Mouse (Mus musculus) left cerebral cortex, postnatal 25 days (tissue): ENCODE results near the gene Ptprm. TPM values are rescaled to one million over a fixed set of nuclear protein-coding genes. Genes with fewer than 3 reads are reported as not detected.

Experiments
- DNase-seq, 2 experiments: peaks; one replicate each; pipeline ENCODE4 v3.0.0; 2022; ENCODE audit warnings: low spot score in 2 of 2, mixed read lengths in 1 of 2
- intact Hi-C: fragments of 180-260 bp; cut with DNase I; formaldehyde crosslinking; loops from one replicate; pipeline ENCODE4 v1.15.1; 2025
- total RNA-seq, 2 experiments: library from RNA; stranded (reverse); gene quantifications; 2 replicates each; pipeline ENCODE4 v1.2.3; 2021

Ptprm gene
- total RNA-seq, 2 experiments from 2014 or later: 31.6 to 37.3 TPM

- DNase-seq: no peak
- intact Hi-C loops: no loop called here
Observed at GRCm38 (mm10) chr17:66959815-66960214, 394.4 kb downstream of the Ptprm start.

GRCm38 (mm10) chr17:66958766-66959165 lies 395.5 kb downstream of the Ptprm start:
- intact Hi-C loops: no loop called here
- DNase-seq: no peak

- intact Hi-C loops: no loop called here
- peak; percentile 13 to 47 for DNase-seq
Observed at GRCm38 (mm10) chr17:66944498-66944897, 409.8 kb downstream of the Ptprm start.

GRCm38 (mm10) chr17:66943539-66943938 lies 410.7 kb downstream of the Ptprm start:
- intact Hi-C loops: loop anchor here (1.0 to 2.0 kb wide), 2 partner anchors 30 to 69 kb away; no protein-coding TSS in a partner anchor
- DNase-seq: peak; percentile 23 to 80

- intact Hi-C loops: no loop called here
- DNase-seq: no peak
Observed at GRCm38 (mm10) chr17:66925611-66926010, 428.6 kb downstream of the Ptprm start.

GRCm38 (mm10) chr17:66914696-66915095 lies 439.6 kb downstream of the Ptprm start:
- DNase-seq: no peak
- intact Hi-C loops: no loop called here

GRCm38 (mm10) chr17:66912533-66912932 lies 441.7 kb downstream of the Ptprm start:
- no peak for DNase-seq
- intact Hi-C loops: no loop called here

GRCm38 (mm10) chr17:66912120-66912519 lies 442.1 kb downstream of the Ptprm start:
- DNase-seq: no peak
- intact Hi-C loops: no loop called here

GRCm38 (mm10) chr17:66909901-66910300 lies 444.4 kb downstream of the Ptprm start:
- DNase-seq: no peak
- intact Hi-C loops: no loop called here

- intact Hi-C loops: no loop called here
- DNase-seq: no peak
Observed at GRCm38 (mm10) chr17:66908921-66909320, 445.3 kb downstream of the Ptprm start.

GRCm38 (mm10) chr17:66894181-66894580 lies 460.1 kb downstream of the Ptprm start:
- no peak for DNase-seq
- intact Hi-C loops: no loop called here

GRCm38 (mm10) chr17:66891916-66892315 lies 462.3 kb downstream of the Ptprm start:
- DNase-seq: no peak
- intact Hi-C loops: no loop called here

GRCm38 (mm10) chr17:66891067-66891862 lies 463.0 kb downstream of the Ptprm start:
- no peak for DNase-seq
- intact Hi-C loops: no loop called here

GRCm38 (mm10) chr17:66882304-66882703 lies 472.0 kb downstream of the Ptprm start:
- intact Hi-C loops: no loop called here
- no peak for DNase-seq

GRCm38 (mm10) chr17:66880969-66881701 lies 473.1 kb downstream of the Ptprm start:
- no peak for DNase-seq
- intact Hi-C loops: no loop called here

- intact Hi-C loops: no loop called here
- DNase-seq: no peak
Observed at GRCm38 (mm10) chr17:66879151-66879550, 475.1 kb downstream of the Ptprm start.

GRCm38 (mm10) chr17:66877582-66877981 lies 476.7 kb downstream of the Ptprm start:
- intact Hi-C loops: no loop called here

GRCm38 (mm10) chr17:66874810-66875209 lies 479.4 kb downstream of the Ptprm start:
- DNase-seq: peak in 1 of 2 experiments; percentile 12
- intact Hi-C loops: no loop called here

More at GRCm38 (mm10) chr17:66877582-66877981, 476.7 kb downstream of the Ptprm start:
- DNase-seq: no peak

- DNase-seq: no peak
Observed at GRCm38 (mm10) chr17:66871396-66871795, 482.9 kb downstream of the Ptprm start.

GRCm38 (mm10) chr17:66869581-66870002 lies 484.7 kb downstream of the Ptprm start:
- peak in 1 of 2 experiments; percentile 26 for DNase-seq
- intact Hi-C loops: no loop called here

More at GRCm38 (mm10) chr17:66871396-66871795, 482.9 kb downstream of the Ptprm start:
- intact Hi-C loops: no loop called here

- no peak for DNase-seq
- intact Hi-C loops: no loop called here
Observed at GRCm38 (mm10) chr17:66864441-66864840, 489.8 kb downstream of the Ptprm start.
